Mouse (Mus musculus) thymus, postnatal 10 days (tissue): ENCODE data around the gene Klkb1.
"Not testable (repeated sequence)": the region's sequence is repeated elsewhere in the genome, so short reads cannot be mapped to it uniquely, and the experiment has no call there.

Experiments
- DNase-seq, 2 experiments: peaks; one replicate each; pipeline ENCODE4 v3.0.0; 2021; ENCODE audit warnings: low spot score in 2 of 2

Gene Klkb1

DNA sequence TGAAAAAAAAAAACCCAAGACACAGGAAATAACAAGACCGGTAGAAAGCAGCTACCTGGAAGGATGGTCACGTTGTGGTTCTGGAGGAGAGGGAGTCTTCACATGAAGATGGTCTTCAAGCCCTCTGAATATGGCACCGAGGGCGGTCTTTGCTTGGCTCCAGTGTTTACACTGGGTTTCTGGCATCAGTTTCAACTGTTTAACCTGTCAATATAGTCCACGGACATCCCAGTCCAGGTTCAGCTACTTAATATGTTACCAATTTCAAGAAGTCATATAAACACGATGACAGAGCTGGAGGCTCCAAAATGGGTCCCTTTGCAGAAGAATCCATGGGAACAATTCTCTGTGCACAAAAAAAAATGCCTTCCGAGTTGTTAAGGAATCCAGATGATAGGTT, at the start of gene Klkb1:
TSS of gene Klkb1 (minus strand) at position 173 of the 400 bp plus-strand sequence.
- DNase-seq, result no peak

- DNase-seq, result no peak
These were observed 49.6 kb upstream of the Klkb1 start for GRCm38 (mm10) chr8:45344298-45344697.

- DNase-seq, result no peak
These were observed 47.3 kb upstream of the Klkb1 start for GRCm38 (mm10) chr8:45341630-45342628.

- DNase-seq, result no peak
These were observed 38.8 kb upstream of the Klkb1 start for GRCm38 (mm10) chr8:45333493-45333892.

DNA sequence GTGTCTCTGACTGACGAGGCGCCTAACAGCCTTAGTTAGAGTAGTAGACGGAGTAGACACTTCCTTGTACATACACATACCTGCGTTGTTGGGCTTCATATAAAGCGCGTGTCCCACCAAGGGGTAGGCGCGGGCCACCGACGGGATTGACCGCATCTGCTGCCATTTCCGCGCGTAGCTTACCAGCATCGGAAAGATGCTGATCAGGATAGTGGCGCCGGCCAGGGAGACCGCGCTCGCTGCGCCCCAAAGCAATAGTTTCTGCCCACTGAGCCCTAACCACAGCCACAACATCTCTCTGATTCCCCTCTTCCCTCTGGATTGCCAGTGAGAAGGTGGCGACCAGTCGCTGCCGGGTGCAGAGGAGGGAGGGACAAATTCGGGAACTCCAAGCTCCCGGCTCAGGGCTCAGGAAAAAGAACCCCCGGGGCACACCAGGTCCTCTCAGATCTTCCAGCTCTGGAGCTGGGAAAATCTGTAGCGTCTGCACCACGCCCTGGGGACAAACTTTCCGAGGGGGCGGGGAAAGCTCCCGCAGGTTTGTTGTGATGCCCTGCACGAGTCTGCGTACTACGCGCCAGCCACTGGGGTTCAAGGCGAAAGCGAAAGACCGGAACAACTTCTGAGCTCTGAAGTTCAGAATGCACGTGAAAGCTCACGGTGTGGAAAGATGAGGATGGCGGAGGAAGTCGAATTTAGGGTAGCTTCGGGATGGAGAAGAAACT, 38.2 kb upstream of the Klkb1 start, which contains the start of gene Cyp4v3:
TSS of gene Cyp4v3 (minus strand) at position 532 of the 725 bp plus-strand sequence.
- DNase-seq, result peak; percentile 31 to 50

GRCm38 (mm10) chr8:45330856-45331255, 36.2 kb upstream of the Klkb1 start:
- DNase-seq, result no peak

- no peak for DNase-seq
These were observed 34.7 kb upstream of the Klkb1 start for GRCm38 (mm10) chr8:45329206-45329980.

DNA sequence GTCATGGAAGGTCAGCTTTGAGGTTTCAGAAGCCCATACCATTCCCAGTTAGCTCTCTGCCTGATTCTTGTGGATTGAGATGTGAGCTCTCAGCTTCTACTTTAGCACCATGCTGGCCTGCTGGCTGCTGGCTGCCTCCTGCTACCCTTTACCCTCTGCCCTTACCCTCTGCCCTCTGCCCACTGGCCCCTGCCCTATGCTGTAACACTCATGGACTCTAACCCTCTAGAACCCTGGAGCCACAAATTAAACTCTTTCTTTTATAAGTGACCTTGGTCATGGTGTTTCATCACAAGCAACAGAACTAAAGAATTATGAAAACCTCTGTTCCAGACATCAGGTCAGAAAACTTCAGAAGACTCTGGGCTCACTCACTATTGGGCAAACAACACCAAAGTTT, 32.4 kb upstream of the Klkb1 start:
- DNase-seq, result not testable (repeated sequence)

- DNase-seq, result no peak
These were observed 29.5 kb upstream of the Klkb1 start for GRCm38 (mm10) chr8:45324151-45324550.

- no peak for DNase-seq
These were observed 26.7 kb upstream of the Klkb1 start for GRCm38 (mm10) chr8:45321365-45321764.

GRCm38 (mm10) chr8:45320930-45321329, 26.3 kb upstream of the Klkb1 start:
- DNase-seq, result no peak

GRCm38 (mm10) chr8:45310967-45311366, 16.3 kb upstream of the Klkb1 start:
- no peak for DNase-seq

GRCm38 (mm10) chr8:45308366-45308765, 13.7 kb upstream of the Klkb1 start, which contains the start of gene Gm45753:
TSS of gene Gm45753 (minus strand) at chr8:45308466.
- no peak for DNase-seq

GRCm38 (mm10) chr8:45305479-45305878, 10.8 kb upstream of the Klkb1 start:
- no peak for DNase-seq

DNA sequence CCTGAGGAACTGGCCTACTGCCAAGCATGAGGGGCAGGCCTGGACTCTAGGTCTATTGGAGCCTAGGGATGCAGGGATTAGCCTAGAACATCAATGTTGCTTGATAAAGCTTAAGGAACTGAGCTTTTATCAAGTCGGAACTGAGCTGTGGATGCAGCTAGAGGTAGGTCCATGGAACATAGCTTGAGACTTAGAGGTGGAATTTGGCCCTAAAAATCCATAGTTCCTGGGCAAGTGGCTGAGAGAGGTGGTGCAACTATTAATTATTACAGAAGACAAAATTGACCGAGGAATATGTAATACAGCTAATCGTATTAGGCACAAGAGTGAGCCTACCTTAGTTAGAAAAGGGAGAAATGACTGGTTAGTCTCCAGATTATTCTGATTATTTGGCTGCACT, 9.7 kb upstream of the Klkb1 start:
- no peak for DNase-seq

DNA sequence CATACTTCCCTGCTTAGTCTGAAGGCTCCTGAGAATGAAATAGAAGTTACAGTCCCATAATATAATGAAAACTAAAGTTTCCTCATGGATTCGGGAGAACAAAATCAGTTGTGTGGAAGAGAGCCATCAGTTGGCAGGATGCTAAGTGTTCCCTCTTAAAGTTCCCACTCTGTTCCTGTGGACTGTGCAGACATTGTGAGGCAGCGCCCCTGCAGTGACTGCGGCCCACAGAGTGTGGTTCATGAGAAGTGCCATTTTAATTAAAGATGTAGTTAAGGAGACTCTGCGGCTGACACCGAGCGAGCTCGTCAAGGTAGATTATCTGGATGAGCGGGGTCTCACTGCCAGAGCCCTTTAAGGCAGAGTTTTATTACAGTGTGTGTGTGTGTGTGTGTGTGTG, 7.7 kb upstream of the Klkb1 start:
- DNase-seq, result no peak

DNA sequence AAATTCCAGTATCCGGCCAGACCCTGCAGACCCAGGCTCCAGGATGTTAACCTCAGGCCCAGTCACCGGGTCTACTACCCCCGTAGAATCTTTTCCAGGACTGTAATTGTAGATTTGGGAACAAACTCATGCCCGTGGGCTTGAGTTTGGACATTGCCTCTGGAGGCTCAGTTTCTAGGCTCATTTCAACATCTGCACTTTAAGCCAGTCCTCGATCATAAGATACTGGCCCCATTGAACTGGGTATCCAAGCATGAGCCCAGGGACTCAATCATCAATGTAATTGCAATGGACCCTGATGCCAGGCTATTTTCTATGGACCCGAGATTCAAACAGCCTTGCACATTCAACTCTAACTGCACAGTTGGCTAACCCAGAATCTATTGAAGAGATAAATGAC, 617 bp upstream of the Klkb1 start:
- DNase-seq, result no peak

GRCm38 (mm10) chr8:45291790-45292189, 2.9 kb downstream of the Klkb1 start:
- no peak for DNase-seq

DNA sequence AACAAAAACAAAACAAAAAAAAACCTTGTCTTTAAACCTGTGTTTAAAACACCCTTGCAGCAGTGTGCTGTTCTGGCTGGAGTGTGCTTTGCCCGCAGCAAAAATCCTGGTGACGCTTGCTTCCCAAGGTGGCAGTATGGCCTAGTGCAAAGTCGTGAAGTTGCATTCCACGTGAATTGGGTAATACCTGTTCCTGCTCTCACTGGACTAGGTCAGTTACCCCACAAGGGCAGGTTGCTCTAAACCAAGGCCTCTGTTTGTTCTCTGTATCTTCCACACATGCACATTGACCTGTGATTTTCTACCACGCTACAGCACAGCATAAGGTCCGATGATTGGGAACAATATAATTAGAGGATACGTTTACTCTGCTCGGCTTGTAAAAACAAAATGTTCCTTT, 13.0 kb downstream of the Klkb1 start:
- no peak for DNase-seq

GRCm38 (mm10) chr8:45277453-45277852, 17.2 kb downstream of the Klkb1 start:
- no peak for DNase-seq

- DNase-seq, result no peak
These were observed 20.3 kb downstream of the Klkb1 start for GRCm38 (mm10) chr8:45274317-45274716.

GRCm38 (mm10) chr8:45269056-45269455, 25.6 kb downstream of the Klkb1 start:
- DNase-seq, result no peak
